Mouse (Mus musculus): ENCODE measurements at regions not wholly inside any gene's neighbourhood (a gene's known extent, or its start where the extent isn't known, plus 50 kb on each side); places are given as distances from the start of the nearest gene placed in this dataset.

GRCm38 (mm10) chr3:18892813-18893212 lies 735.7 kb downstream of the 1700064H15Rik start:
- H3K27ac ChIP-seq (replicated peaks; ENCODE audit: low read depth, low read length): no peak overlapping the region
- no peaks in the 10 kb centered on the region for H3K4me1 ChIP-seq (ENCODE audit: control insufficient read depth, insufficient read depth, low read length)
- ATAC-seq (ENCODE audit: low FRiP score, low read depth): no peak
- no peaks in the 10 kb centered on the region for H3K36me3 ChIP-seq (ENCODE audit: control insufficient read depth, insufficient read depth, low read length)
- no peak overlapping the region for H3K4me3 ChIP-seq (replicated peaks; ENCODE audit: low read length)
- H3K27me3 ChIP-seq (ENCODE audit: control insufficient read depth, insufficient read depth, low read length): no peaks in the 10 kb centered on the region
- H3K9ac ChIP-seq (ENCODE audit: low read depth, low read length, severe bottlenecking): no peak overlapping the region
- DNase-seq (ENCODE audit: low spot score): no peak
- H3K9me3 ChIP-seq (ENCODE audit: control insufficient read depth, low read length): no peaks in the 10 kb centered on the region
- TF ChIP-seq POLR2A (IDR thresholded peaks at IDR 0.05; ENCODE audit: borderline replicate concordance, extremely low read depth, insufficient read depth, insufficient read length): no peak
- H3K4me2 ChIP-seq (replicated peaks; ENCODE audit: low read depth, low read length, severe bottlenecking): no peak overlapping the region
- 92% methylated on average over 2 of the region's 2 CpGs for WGBS

- Histone ChIP-seq H3K36me3 (ENCODE audit: control insufficient read depth, insufficient read depth, low read length) (no peaks in the 10 kb centered on the region), H3K27me3 (ENCODE audit: control insufficient read depth, insufficient read depth, low read length) (no peaks in the 10 kb centered on the region), H3K4me1 (ENCODE audit: control insufficient read depth, insufficient read depth, low read length) (no peaks in the 10 kb centered on the region), H3K27ac (replicated peaks; ENCODE audit: low read depth, low read length) (no peak overlapping the region), H3K4me2 (replicated peaks; ENCODE audit: low read depth, low read length, severe bottlenecking) (no peak overlapping the region), H3K4me3 (replicated peaks; ENCODE audit: low read length) (no peak overlapping the region), H3K9ac (ENCODE audit: low read depth, low read length, severe bottlenecking) (no peak overlapping the region), H3K9me3 (ENCODE audit: control insufficient read depth, low read length) (no peaks in the 10 kb centered on the region)
- TF ChIP-seq POLR2A (IDR thresholded peaks at IDR 0.05; ENCODE audit: borderline replicate concordance, extremely low read depth, insufficient read depth, insufficient read length): no peak
- WGBS: 64% methylated on average over 3 of the region's 3 CpGs
- ATAC-seq (ENCODE audit: low FRiP score, low read depth) (no peak), DNase-seq (ENCODE audit: low spot score) (no peak)
Observed at GRCm38 (mm10) chr3:18905769-18906168, 722.7 kb downstream of the 1700064H15Rik start.

GRCm38 (mm10) chr3:18906210-18906609 lies 722.3 kb downstream of the 1700064H15Rik start:
- no peaks in the 10 kb centered on the region for H3K27me3 ChIP-seq (ENCODE audit: control insufficient read depth, insufficient read depth, low read length)
- DNase-seq (ENCODE audit: low spot score): no peak
- no peaks in the 10 kb centered on the region for H3K4me1 ChIP-seq (ENCODE audit: control insufficient read depth, insufficient read depth, low read length)
- H3K9ac ChIP-seq (ENCODE audit: low read depth, low read length, severe bottlenecking): no peak overlapping the region
- 76% methylated on average over 5 of the region's 5 CpGs for WGBS
- H3K9me3 ChIP-seq (ENCODE audit: control insufficient read depth, low read length): no peaks in the 10 kb centered on the region
- ATAC-seq (ENCODE audit: low FRiP score, low read depth): no peak
- H3K4me2 ChIP-seq (replicated peaks; ENCODE audit: low read depth, low read length, severe bottlenecking): no peak overlapping the region
- no peak overlapping the region for H3K27ac ChIP-seq (replicated peaks; ENCODE audit: low read depth, low read length)
- no peak for TF ChIP-seq POLR2A (IDR thresholded peaks at IDR 0.05; ENCODE audit: borderline replicate concordance, extremely low read depth, insufficient read depth, insufficient read length)
- H3K4me3 ChIP-seq (replicated peaks; ENCODE audit: low read length): no peak overlapping the region
- no peaks in the 10 kb centered on the region for H3K36me3 ChIP-seq (ENCODE audit: control insufficient read depth, insufficient read depth, low read length)

GRCm38 (mm10) chr3:18908737-18909136 lies 719.7 kb downstream of the 1700064H15Rik start:
- no peak overlapping the region for H3K27ac ChIP-seq (replicated peaks; ENCODE audit: low read depth, low read length)
- no peaks in the 10 kb centered on the region for H3K36me3 ChIP-seq (ENCODE audit: control insufficient read depth, insufficient read depth, low read length)
- H3K4me1 ChIP-seq (ENCODE audit: control insufficient read depth, insufficient read depth, low read length): no peaks in the 10 kb centered on the region
- no peak for ATAC-seq (ENCODE audit: low FRiP score, low read depth)
- no peak overlapping the region for H3K4me3 ChIP-seq (replicated peaks; ENCODE audit: low read length)
- DNase-seq (ENCODE audit: low spot score): no peak
- 88% methylated on average over 1 of the region's 1 CpGs for WGBS
- no peak for TF ChIP-seq POLR2A (IDR thresholded peaks at IDR 0.05; ENCODE audit: borderline replicate concordance, extremely low read depth, insufficient read depth, insufficient read length)
- no peak overlapping the region for H3K4me2 ChIP-seq (replicated peaks; ENCODE audit: low read depth, low read length, severe bottlenecking)
- no peaks in the 10 kb centered on the region for H3K27me3 ChIP-seq (ENCODE audit: control insufficient read depth, insufficient read depth, low read length)
- no peaks in the 10 kb centered on the region for H3K9me3 ChIP-seq (ENCODE audit: control insufficient read depth, low read length)
- no peak overlapping the region for H3K9ac ChIP-seq (ENCODE audit: low read depth, low read length, severe bottlenecking)

GRCm38 (mm10) chr3:18928401-18929104 lies 699.9 kb downstream of the 1700064H15Rik start:
- Histone ChIP-seq H3K27ac (replicated peaks; ENCODE audit: low read depth, low read length) (no peak overlapping the region), H3K9me3 (ENCODE audit: control insufficient read depth, low read length) (no peaks in the 10 kb centered on the region), H3K4me1 (ENCODE audit: control insufficient read depth, insufficient read depth, low read length) (no peaks in the 10 kb centered on the region), H3K4me3 (replicated peaks; ENCODE audit: low read length) (no peak overlapping the region), H3K27me3 (ENCODE audit: control insufficient read depth, insufficient read depth, low read length) (no peaks in the 10 kb centered on the region), H3K36me3 (ENCODE audit: control insufficient read depth, insufficient read depth, low read length) (no peaks in the 10 kb centered on the region), H3K4me2 (replicated peaks; ENCODE audit: low read depth, low read length, severe bottlenecking) (no peak overlapping the region), H3K9ac (ENCODE audit: low read depth, low read length, severe bottlenecking) (no peak overlapping the region)
- DNase-seq (ENCODE audit: low spot score) (no peak), ATAC-seq (ENCODE audit: low FRiP score, low read depth) (no peak)
- WGBS: 68% methylated on average over 3 of the region's 3 CpGs
- TF ChIP-seq POLR2A (IDR thresholded peaks at IDR 0.05; ENCODE audit: borderline replicate concordance, extremely low read depth, insufficient read depth, insufficient read length): no peak

Measured in limb, embryonic 14.5 days (tissue).